Comparison of ENCODE assay signal across 8 mouse cellular contexts in the genomic region with DNA sequence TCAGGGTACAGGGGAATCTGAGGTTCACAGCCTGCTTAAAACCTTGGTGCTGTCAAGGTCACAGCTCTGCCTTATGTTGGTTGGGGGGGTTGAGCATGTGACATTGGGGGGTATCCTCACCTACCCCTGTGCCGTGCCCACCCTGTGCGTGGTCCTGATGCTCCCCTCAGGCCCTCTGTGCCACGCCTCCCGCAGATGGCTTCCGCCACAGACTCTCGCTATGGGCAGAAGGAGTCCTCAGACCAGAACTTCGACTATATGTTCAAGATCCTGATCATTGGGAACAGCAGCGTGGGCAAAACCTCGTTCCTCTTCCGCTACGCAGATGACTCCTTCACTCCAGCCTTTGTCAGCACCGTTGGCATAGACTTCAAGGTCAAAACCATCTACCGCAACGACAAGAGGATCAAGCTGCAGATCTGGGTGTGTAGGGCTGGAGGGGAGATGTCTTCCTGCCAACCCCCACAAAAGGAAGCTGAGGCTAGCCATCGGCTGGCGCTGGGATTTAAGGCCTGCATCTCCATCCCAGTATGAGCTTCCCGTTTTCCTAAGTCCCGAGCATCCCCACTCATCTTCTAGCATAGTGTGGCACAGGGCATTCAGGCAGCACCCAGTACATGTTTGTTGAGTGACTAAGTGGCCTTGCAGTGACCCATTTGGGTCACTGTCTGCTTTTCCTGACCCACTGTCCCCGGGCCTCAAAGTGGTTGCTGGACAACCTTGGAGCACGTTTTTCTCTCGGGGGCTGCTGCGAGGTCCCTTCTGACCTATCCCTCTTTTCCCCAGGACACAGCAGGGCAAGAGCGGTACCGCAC. TPM values are rescaled to one million over a fixed set of nuclear protein-coding genes. Genes with fewer than 3 reads are reported as not detected.
A peak's percentile ranks its signal among the peaks of the same experiment; 100 is the strongest.
DNase-seq lines count a peak whose midpoint lies in the region; ATAC-seq and TF ChIP-seq lines count a peak whose summit lies in the region.

No protein-coding gene starts in this region.

- no peak for ATAC-seq in frontal cortex, adult (ENCODE audit: low TSS enrichment)
- no peak for ATAC-seq in G1E (ENCODE audit: extremely low read depth, insufficient number of reproducible peaks, low FRiP score, poor library complexity, severe bottlenecking)
- ATAC-seq in forebrain, embryonic 13.5 days, result no peak
- no peak for ATAC-seq in hindbrain, embryonic 15.5 days (ENCODE audit: low FRiP score, low read depth)
- ATAC-seq in limb, embryonic 12.5 days (ENCODE audit: insufficient number of reproducible peaks, insufficient read depth, low FRiP score, low TSS enrichment, low read depth), result no peak

- peak overlapping the region; percentile 83; the same call in 1 of the 2 replicates for H3K27ac ChIP-seq in forebrain, embryonic 13.5 days
- H3K27ac ChIP-seq in hindbrain, embryonic 15.5 days (replicated peaks), result peak overlapping the region; percentile 97
- no peak overlapping the region for H3K27ac ChIP-seq in limb, embryonic 12.5 days
- 0 out of 2 replicates have a peak overlapping the region, but pooled peaks have one; percentile 99 for H3K27ac ChIP-seq in olfactory bulb, adult 2 months (ENCODE audit: insufficient read depth, low read depth, low read length)

- no peak for TF ChIP-seq CTCF in G1E (IDR thresholded peaks at IDR 0.05; ENCODE audit: low read depth, low read length)
- TF ChIP-seq CTCF in olfactory bulb, adult 2 months (IDR thresholded peaks at IDR 0.05; ENCODE audit: insufficient read depth, low read depth, low read length), result no peak

- no peaks in the 10 kb centered on the region for H3K27me3 ChIP-seq in G1E (ENCODE audit: insufficient read depth, low read length)
- H3K27me3 ChIP-seq in forebrain, embryonic 13.5 days, result no peaks in the 10 kb centered on the region
- no peaks in the 10 kb centered on the region for H3K27me3 ChIP-seq in hindbrain, embryonic 15.5 days
- H3K27me3 ChIP-seq in limb, embryonic 12.5 days, result no peaks in the 10 kb centered on the region

- no peak for TF ChIP-seq POLR2A in olfactory bulb, adult 2 months (IDR thresholded peaks at IDR 0.05; ENCODE audit: insufficient read depth, low read depth, low read length)

- WGBS in forebrain, embryonic 13.5 days, result 89% methylated on average over 24 of the region's 24 CpGs
- WGBS in hindbrain, embryonic 15.5 days, result 80% methylated on average over 24 of the region's 24 CpGs
- WGBS in limb, embryonic 12.5 days, result 80% methylated on average over 24 of the region's 24 CpGs
- WGBS in olfactory bulb, adult 2 months, result 74% methylated on average over 24 of the region's 24 CpGs

- DNase-seq in frontal cortex, postnatal 10 days (ENCODE audit: low spot score in 2 of 2), result peak; percentile 12 to 26
- no peak for DNase-seq in G1E (ENCODE audit: low spot score)
- no peak for DNase-seq in urinary bladder, postnatal 14 days (ENCODE audit: low spot score)

- H3K4me3 ChIP-seq in G1E (ENCODE audit: low read depth, low read length), result peak overlapping the region; percentile 86
- peak overlapping the region; percentile 73 for H3K4me3 ChIP-seq in forebrain, embryonic 13.5 days
- H3K4me3 ChIP-seq in hindbrain, embryonic 15.5 days, result peak overlapping the region; percentile 84
- H3K4me3 ChIP-seq in limb, embryonic 12.5 days (replicated peaks), result peak overlapping the region; percentile 69
- H3K4me3 ChIP-seq in olfactory bulb, adult 2 months (ENCODE audit: insufficient read depth, low read depth, low read length), result peak overlapping the region; percentile 92

- H3K9me3 ChIP-seq in G1E (replicated peaks), result no peaks in the 10 kb centered on the region
- H3K9me3 ChIP-seq in forebrain, embryonic 13.5 days (replicated peaks), result no peaks in the 10 kb centered on the region
- no peaks in the 10 kb centered on the region for H3K9me3 ChIP-seq in hindbrain, embryonic 15.5 days
- H3K9me3 ChIP-seq in limb, embryonic 12.5 days, result no peaks in the 10 kb centered on the region

- peaks cover 51% of the 10 kb centered on the region for H3K36me3 ChIP-seq in G1E (replicated peaks)
- peaks cover 22% of the 10 kb centered on the region for H3K36me3 ChIP-seq in forebrain, embryonic 13.5 days (ENCODE audit: poor library complexity, severe bottlenecking)
- peaks cover 17% of the 10 kb centered on the region for H3K36me3 ChIP-seq in hindbrain, embryonic 15.5 days
- H3K36me3 ChIP-seq in limb, embryonic 12.5 days, result peaks cover 26% of the 10 kb centered on the region

- peaks cover 79% of the 10 kb centered on the region for H3K4me1 ChIP-seq in G1E (ENCODE audit: insufficient read depth, low read depth, low read length)
- peaks cover 52% of the 10 kb centered on the region for H3K4me1 ChIP-seq in forebrain, embryonic 13.5 days
- H3K4me1 ChIP-seq in hindbrain, embryonic 15.5 days (replicated peaks), result peaks cover 65% of the 10 kb centered on the region
- H3K4me1 ChIP-seq in limb, embryonic 12.5 days (replicated peaks), result peaks cover 47% of the 10 kb centered on the region
- H3K4me1 ChIP-seq in olfactory bulb, adult 2 months (ENCODE audit: control insufficient read depth, insufficient read depth, low read length), result peaks cover 54% of the 10 kb centered on the region

- H3K4me2 ChIP-seq in forebrain, embryonic 13.5 days, result peak overlapping the region; percentile 93
- H3K4me2 ChIP-seq in hindbrain, embryonic 15.5 days, result peak overlapping the region; percentile 79
- peak overlapping the region; percentile 96 for H3K4me2 ChIP-seq in limb, embryonic 12.5 days

- H3K9ac ChIP-seq in forebrain, embryonic 13.5 days, result peak overlapping the region; percentile 85
- peak overlapping the region; percentile 97 for H3K9ac ChIP-seq in hindbrain, embryonic 15.5 days
- peak overlapping the region; percentile 79; the same call in 1 of the 2 replicates for H3K9ac ChIP-seq in limb, embryonic 12.5 days (replicated peaks)

RNA-seq across cellular contexts. Expression of gene Rab3a, which starts 1.4 kb away (rescaled TPM):
- total RNA-seq in G1E (2014; fragmentation: Nextera tagmentation) (11.2 and 11.4 TPM in 2 replicates), G1E (2017) (4.6 and 7.0 TPM in 2 replicates)
- polyA plus RNA-seq in G1E (2012), result 10.8 and 15.4 TPM in 2 replicates
- 180 and 188 TPM in 2 replicates for polyA plus RNA-seq in forebrain, embryonic 13.5 days (2015; fragmentation: Nextera tagmentation; extraction: Ambion mirVana)
- 503 and 561 TPM in 2 replicates for polyA plus RNA-seq in hindbrain, embryonic 15.5 days (2015; fragmentation: Nextera tagmentation; extraction: Ambion mirVana)
- 13.7 and 13.8 TPM in 2 replicates for polyA plus RNA-seq in limb, embryonic 12.5 days (2016; fragmentation: Nextera tagmentation; extraction: Ambion mirVana)
- polyA plus RNA-seq in olfactory bulb, adult 2 months (2012; ENCODE audit: insufficient read depth, insufficient read length, low replicate concordance, missing spikeins), result 431 and 581 TPM in 2 replicates

RNA-seq across cellular contexts. Expression of gene Mpv17l2, which starts 4.9 kb away (rescaled TPM):
- 63.1 and 67.1 TPM in 2 replicates for total RNA-seq in G1E (2014; fragmentation: Nextera tagmentation)
- total RNA-seq in G1E (2017), result 13.5 and 13.9 TPM in 2 replicates
- polyA plus RNA-seq in G1E (2012), result 89.1 and 101 TPM in 2 replicates
- 44.8 and 48.0 TPM in 2 replicates for polyA plus RNA-seq in forebrain, embryonic 13.5 days (2015; fragmentation: Nextera tagmentation; extraction: Ambion mirVana)
- 40.4 and 44.9 TPM in 2 replicates for polyA plus RNA-seq in hindbrain, embryonic 15.5 days (2015; fragmentation: Nextera tagmentation; extraction: Ambion mirVana)
- polyA plus RNA-seq in limb, embryonic 12.5 days (2016; fragmentation: Nextera tagmentation; extraction: Ambion mirVana), result 25.8 and 29.0 TPM in 2 replicates
- not detected in 2 replicates for polyA plus RNA-seq in olfactory bulb, adult 2 months (2012; ENCODE audit: insufficient read depth, insufficient read length, low replicate concordance, missing spikeins)

RNA-seq across cellular contexts. Expression of gene Pik3r2, which starts 20.6 kb away (rescaled TPM):
- total RNA-seq in G1E (2014; fragmentation: Nextera tagmentation) (7.1 and 16.3 TPM in 2 replicates), G1E (2017) (11.8 and 13.3 TPM in 2 replicates)
- 55.0 and 68.8 TPM in 2 replicates for polyA plus RNA-seq in G1E (2012)
- polyA plus RNA-seq in forebrain, embryonic 13.5 days (2015; fragmentation: Nextera tagmentation; extraction: Ambion mirVana), result 84.3 and 84.6 TPM in 2 replicates
- 104 and 113 TPM in 2 replicates for polyA plus RNA-seq in hindbrain, embryonic 15.5 days (2015; fragmentation: Nextera tagmentation; extraction: Ambion mirVana)
- polyA plus RNA-seq in limb, embryonic 12.5 days (2016; fragmentation: Nextera tagmentation; extraction: Ambion mirVana), result 80.2 and 80.6 TPM in 2 replicates
- not detected in 2 replicates for polyA plus RNA-seq in olfactory bulb, adult 2 months (2012; ENCODE audit: insufficient read depth, insufficient read length, low replicate concordance, missing spikeins)

RNA-seq across cellular contexts. Expression of gene Pde4c, which starts 32.3 kb away (rescaled TPM):
- 0.83 TPM in 1 of 2 replicates, not detected in the other for total RNA-seq in G1E (2014; fragmentation: Nextera tagmentation)
- 0.22 TPM in 1 of 2 replicates, not detected in the other for total RNA-seq in G1E (2017)
- polyA plus RNA-seq in G1E (2012), result 0.41 and 0.95 TPM in 2 replicates
- polyA plus RNA-seq in forebrain, embryonic 13.5 days (2015; fragmentation: Nextera tagmentation; extraction: Ambion mirVana), result 0.10 TPM in 1 of 2 replicates, not detected in the other
- polyA plus RNA-seq in hindbrain, embryonic 15.5 days (2015; fragmentation: Nextera tagmentation; extraction: Ambion mirVana), result 0.21 and 0.35 TPM in 2 replicates
- polyA plus RNA-seq in limb, embryonic 12.5 days (2016; fragmentation: Nextera tagmentation; extraction: Ambion mirVana), result 0.24 and 0.33 TPM in 2 replicates
- not detected in 2 replicates for polyA plus RNA-seq in olfactory bulb, adult 2 months (2012; ENCODE audit: insufficient read depth, insufficient read length, low replicate concordance, missing spikeins)

RNA-seq across cellular contexts. Expression of gene Gm3336, which starts 37.5 kb away (rescaled TPM):
- total RNA-seq in G1E (2014; fragmentation: Nextera tagmentation) (1.6 and 3.7 TPM in 2 replicates), G1E (2017) (0.93 and 2.8 TPM in 2 replicates)
- 0.66 and 0.68 TPM in 2 replicates for polyA plus RNA-seq in G1E (2012)
- not detected in 2 replicates for polyA plus RNA-seq in forebrain, embryonic 13.5 days (2015; fragmentation: Nextera tagmentation; extraction: Ambion mirVana)
- polyA plus RNA-seq in hindbrain, embryonic 15.5 days (2015; fragmentation: Nextera tagmentation; extraction: Ambion mirVana), result not detected in 2 replicates
- not detected in 2 replicates for polyA plus RNA-seq in limb, embryonic 12.5 days (2016; fragmentation: Nextera tagmentation; extraction: Ambion mirVana)
- polyA plus RNA-seq in olfactory bulb, adult 2 months (2012; ENCODE audit: insufficient read depth, insufficient read length, low replicate concordance, missing spikeins), result not detected in 2 replicates

Comparison
In these comparisons a context has a peak if more than half of its experiments do, and no peak if none do; other contexts are left out.
1. DNase-seq: peak in frontal cortex, postnatal 10 days (2 of 2); none in G1E (single experiment) and urinary bladder, postnatal 14 days (single experiment).
2. RNA of gene Rab3a, which starts 1.4 kb away (polyA plus RNA-seq): 431 to 581 TPM in olfactory bulb, adult 2 months, 503 to 561 TPM in hindbrain, embryonic 15.5 days and 180 to 188 TPM in forebrain, embryonic 13.5 days; 13.7 to 13.8 TPM in limb, embryonic 12.5 days and 10.8 to 15.4 TPM in G1E; every median in the first group is over 10 times any median in the second.
3. RNA of gene Mpv17l2, which starts 4.9 kb away (polyA plus RNA-seq): 89.1 to 101 TPM in G1E, 44.8 to 48.0 TPM in forebrain, embryonic 13.5 days, 40.4 to 44.9 TPM in hindbrain, embryonic 15.5 days and 25.8 to 29.0 TPM in limb, embryonic 12.5 days; not detected in olfactory bulb, adult 2 months; every median in the first group is over 10 times any median in the second.
4. RNA of gene Pik3r2, which starts 20.6 kb away (polyA plus RNA-seq): 104 to 113 TPM in hindbrain, embryonic 15.5 days, 84.3 to 84.6 TPM in forebrain, embryonic 13.5 days, 80.2 to 80.6 TPM in limb, embryonic 12.5 days and 55.0 to 68.8 TPM in G1E; not detected in olfactory bulb, adult 2 months; every median in the first group is over 10 times any median in the second.
5. Peak in every context shown above with its lines, with median percentiles within 50 percentile points of each other: H3K4me3 ChIP-seq, H3K4me2 ChIP-seq and H3K9ac ChIP-seq.